Mouse (Mus musculus) heart, embryonic 13.5 days (tissue): Measurements from ENCODE around the gene Mast4. TPM values are rescaled to one million over a fixed set of nuclear protein-coding genes. Genes with fewer than 3 reads are reported as not detected.

Experiments
- ATAC-seq: fragments of 200-750 bp; cut with Nextera tagmentation; 2 replicates; pipeline ENCODE4 v1.8.0; 2017; ENCODE audit warnings: moderate TSS enrichment; ENCODE audit not compliant: insufficient number of reproducible peaks, low FRiP score, low TSS enrichment; ENCODE audit errors: extremely low read depth
- H3K27ac ChIP-seq: fragments of 300-500 bp; sonication (generic); replicated peaks from 2 replicates; pipeline ENCODE4 v1.5.1; 2015; ENCODE audit warnings: moderate library complexity, mild to moderate bottlenecking, inconsistent platforms
- H3K27me3 ChIP-seq: fragments of 300-500 bp; sonication (generic); replicated peaks from 2 replicates; pipeline ENCODE4 v1.6.1; 2015; ENCODE audit warnings: mild to moderate bottlenecking, inconsistent platforms
- H3K36me3 ChIP-seq: fragments of 300-500 bp; sonication (generic); 2 replicates; pipeline ENCODE4 v1.6.1; 2015; ENCODE audit warnings: mild to moderate bottlenecking, inconsistent platforms
- H3K4me1 ChIP-seq: fragments of 300-500 bp; sonication (generic); 2 replicates; pipeline ENCODE4 v1.6.1; 2015; ENCODE audit warnings: inconsistent platforms
- H3K4me2 ChIP-seq: fragments of 300-500 bp; sonication (generic); 2 replicates; pipeline ENCODE4 v1.6.1; 2015; ENCODE audit warnings: inconsistent platforms, mild to moderate bottlenecking, moderate library complexity
- H3K4me3 ChIP-seq: fragments of 300-500 bp; sonication (generic); 2 replicates; pipeline ENCODE4 v1.5.1; 2015; ENCODE audit warnings: moderate library complexity, mild to moderate bottlenecking, inconsistent platforms
- H3K9ac ChIP-seq: fragments of 300-500 bp; sonication (generic); 2 replicates; pipeline ENCODE4 v1.6.1; 2015; ENCODE audit warnings: inconsistent platforms, mild to moderate bottlenecking, moderate library complexity
- H3K9me3 ChIP-seq: fragments of 300-500 bp; sonication (generic); 2 replicates; pipeline ENCODE4 v1.6.1; 2016; ENCODE audit warnings: inconsistent platforms
- WGBS: fragments of 180-500 bp; shearing (Covaris S2); methylation state at CpG from one replicate; pipeline ENCODE4 v1.1.7; 2015; ENCODE audit warnings: mixed read lengths; 5-methylcytosine and 5-hydroxymethylcytosine counted together
- polyA plus RNA-seq: library from polyadenylated mRNA; unstranded; fragments of >200 nt; fragmentation: Nextera tagmentation; extraction: Ambion mirVana; gene quantifications from 2 replicates; pipeline ENCODE4 v1.2.1, GENCODE M21; 2015

The Mast4 gene
- polyA plus RNA-seq, 1 experiment from 2014 or later, result 36.8 TPM

DNA sequence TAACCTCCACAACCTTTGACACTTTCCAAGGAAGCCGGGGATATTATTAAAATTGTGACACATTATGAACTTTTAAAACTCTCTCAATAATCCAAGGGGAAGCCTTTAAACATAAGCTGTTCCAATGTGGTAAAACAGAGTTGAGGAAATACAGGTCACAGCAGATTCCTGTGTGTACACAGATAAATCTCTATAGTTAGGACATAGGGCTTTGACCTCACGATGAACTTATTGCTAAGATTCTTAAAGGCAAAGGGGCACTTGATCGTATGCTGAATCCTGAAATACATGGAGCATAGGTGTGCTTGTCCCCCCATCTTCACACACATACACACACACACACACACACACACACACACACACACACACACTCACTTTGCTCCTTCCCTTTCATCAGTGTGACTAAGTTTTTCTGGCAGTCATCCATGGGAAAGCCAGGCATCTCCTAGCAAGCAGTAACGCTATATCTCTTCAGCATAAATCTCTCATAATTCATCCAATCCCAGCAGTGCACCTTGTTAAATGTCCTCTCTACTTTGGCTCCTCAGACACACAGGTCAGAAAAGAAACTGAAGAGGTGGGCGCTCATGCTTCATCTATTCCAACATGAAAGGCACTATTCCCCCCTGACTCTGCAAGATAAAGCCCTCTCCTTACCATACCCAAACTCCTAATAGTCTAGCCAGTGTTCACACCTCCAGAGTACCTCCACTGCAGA lies 477.3 kb downstream of the Mast4 start:
- H3K27me3 ChIP-seq, result no peaks in the 10 kb centered on the region
- H3K36me3 ChIP-seq, result peaks cover 20% of the 10 kb centered on the region; the same call in 1 of the 2 replicates
- no peak overlapping the region for H3K4me2 ChIP-seq
- H3K4me1 ChIP-seq, result peaks cover 42% of the 10 kb centered on the region
- H3K9ac ChIP-seq, result no peak overlapping the region
- no peaks in the 10 kb centered on the region for H3K9me3 ChIP-seq
- no peak for ATAC-seq
- WGBS, result 58% methylated on average over 5 of the region's 5 CpGs
- peak overlapping the region; percentile 50 for H3K27ac ChIP-seq
- H3K4me3 ChIP-seq, result no peak overlapping the region

DNA sequence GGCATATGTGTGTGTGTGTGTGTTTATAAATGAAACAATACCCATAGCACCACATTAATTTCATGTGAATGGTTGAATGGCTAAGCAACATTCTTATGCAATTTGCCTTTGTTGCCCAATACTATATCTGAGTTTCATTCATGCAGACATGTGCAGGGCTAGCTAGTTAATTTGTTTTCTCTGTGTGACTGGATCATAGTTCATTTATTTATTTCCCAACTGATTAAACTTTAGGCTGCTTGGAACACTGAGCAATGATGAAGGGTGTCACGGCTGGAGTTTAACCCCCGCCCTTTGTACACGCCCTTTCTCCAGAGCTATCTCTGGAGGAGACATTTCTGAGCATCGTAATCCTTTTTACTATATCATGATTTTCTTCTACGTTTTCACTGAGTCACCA lies 481.4 kb downstream of the Mast4 start:
- no peak for ATAC-seq
- H3K4me1 ChIP-seq, result peaks cover 18% of the 10 kb centered on the region
- 84% methylated on average over 5 of the region's 5 CpGs for WGBS
- no peak overlapping the region for H3K4me3 ChIP-seq
- no peak overlapping the region for H3K4me2 ChIP-seq
- no peak overlapping the region for H3K9ac ChIP-seq
- no peak overlapping the region for H3K27ac ChIP-seq
- H3K36me3 ChIP-seq, result peaks cover 22% of the 10 kb centered on the region; the same call in 1 of the 2 replicates
- H3K9me3 ChIP-seq, result no peaks in the 10 kb centered on the region
- H3K27me3 ChIP-seq, result no peaks in the 10 kb centered on the region

GRCm38 (mm10) chr13:102851253-102851652 lies 483.0 kb downstream of the Mast4 start:
- Histone ChIP-seq H3K9ac (no peak overlapping the region), H3K27me3 (no peaks in the 10 kb centered on the region), H3K9me3 (no peaks in the 10 kb centered on the region), H3K27ac (no peak overlapping the region), H3K36me3 (peaks cover 22% of the 10 kb centered on the region; the same call in 1 of the 2 replicates), H3K4me2 (no peak overlapping the region), H3K4me3 (no peak overlapping the region), H3K4me1 (peaks cover 12% of the 10 kb centered on the region)
- no peak for ATAC-seq
- WGBS, result 85% methylated on average over 1 of the region's 1 CpGs

- H3K36me3 ChIP-seq, result peaks cover 22% of the 10 kb centered on the region; the same call in 1 of the 2 replicates
- ATAC-seq, result no peak
- no peaks in the 10 kb centered on the region for H3K9me3 ChIP-seq
- no peak overlapping the region for H3K27ac ChIP-seq
- no peak overlapping the region for H3K4me3 ChIP-seq
- H3K4me2 ChIP-seq, result no peak overlapping the region
- H3K9ac ChIP-seq, result no peak overlapping the region
- H3K27me3 ChIP-seq, result no peaks in the 10 kb centered on the region
- WGBS, result 88% methylated on average over 2 of the region's 2 CpGs
- peaks cover 19% of the 10 kb centered on the region for H3K4me1 ChIP-seq
Observed at GRCm38 (mm10) chr13:102850594-102850993, 483.7 kb downstream of the Mast4 start.

DNA sequence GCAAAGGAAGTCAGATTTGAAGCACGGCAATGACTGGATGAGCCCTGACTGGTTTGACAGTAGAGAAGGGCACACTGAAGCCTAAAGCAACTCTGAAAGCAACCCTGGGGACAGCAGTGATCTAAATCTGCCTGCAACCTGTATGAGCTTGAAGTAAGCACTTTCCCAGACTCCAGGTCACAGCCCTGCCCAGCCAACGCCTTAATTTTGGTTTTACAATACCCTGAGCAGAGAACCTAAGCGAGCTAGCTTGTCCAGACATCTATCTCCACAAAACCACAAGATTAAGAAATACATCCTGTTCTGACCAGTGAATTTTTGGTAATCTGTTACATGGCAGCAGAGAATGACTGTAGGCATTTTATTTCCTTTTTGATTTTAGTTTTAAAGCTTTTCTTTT lies 485.2 kb downstream of the Mast4 start:
- Histone ChIP-seq H3K4me1 (peaks cover 31% of the 10 kb centered on the region), H3K27ac (no peak overlapping the region), H3K9me3 (no peaks in the 10 kb centered on the region), H3K27me3 (no peaks in the 10 kb centered on the region), H3K9ac (no peak overlapping the region), H3K4me3 (no peak overlapping the region), H3K36me3 (peaks cover 18% of the 10 kb centered on the region; the same call in 1 of the 2 replicates), H3K4me2 (no peak overlapping the region)
- 59% methylated on average over 3 of the region's 3 CpGs for WGBS
- ATAC-seq, result no peak

DNA sequence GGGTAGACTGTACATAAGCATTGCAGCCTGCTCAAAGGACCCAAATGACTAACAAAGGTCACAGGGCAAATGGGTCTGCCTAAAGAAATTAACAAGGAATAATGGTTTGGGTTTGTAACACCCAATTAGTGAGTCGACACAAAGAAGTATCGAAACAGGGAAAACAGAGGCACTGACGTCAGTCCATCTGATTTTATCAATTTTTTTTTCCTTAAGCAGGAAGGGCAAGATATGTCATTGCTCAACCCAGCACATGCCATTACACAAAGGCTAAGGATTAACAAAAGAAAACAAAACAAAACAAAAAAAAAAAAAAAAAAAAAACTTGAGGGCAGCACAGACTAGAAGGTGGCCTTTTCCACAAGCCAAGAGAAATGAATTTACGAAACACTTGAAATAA lies 487.8 kb downstream of the Mast4 start:
- Histone ChIP-seq H3K36me3 (no peaks in the 10 kb centered on the region), H3K27me3 (no peaks in the 10 kb centered on the region), H3K4me1 (peaks cover 50% of the 10 kb centered on the region), H3K4me2 (no peak overlapping the region), H3K27ac (no peak overlapping the region), H3K4me3 (no peak overlapping the region), H3K9me3 (no peaks in the 10 kb centered on the region), H3K9ac (no peak overlapping the region)
- ATAC-seq, result no peak
- 81% methylated on average over 4 of the region's 4 CpGs for whole genome bisulfite sequencing

DNA sequence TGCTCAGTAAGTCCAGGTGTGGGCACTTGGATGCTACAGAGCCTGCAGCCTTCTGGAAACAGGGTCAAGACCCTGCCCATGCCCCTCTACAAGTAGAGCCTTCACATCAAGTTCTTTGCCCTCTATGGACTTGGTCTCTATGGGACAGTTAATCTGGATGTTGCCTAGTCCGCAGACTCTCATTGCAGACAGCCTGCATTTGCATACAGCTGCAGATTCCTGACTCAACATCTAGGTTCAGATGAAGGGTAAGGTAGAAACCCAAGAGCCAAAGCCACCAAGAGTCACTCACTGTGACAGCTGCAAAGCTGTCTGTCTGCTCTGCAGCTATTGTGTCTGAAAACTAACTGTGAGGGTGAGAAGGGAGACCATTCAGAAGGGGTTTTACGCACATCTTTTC lies 491.6 kb downstream of the Mast4 start:
- Histone ChIP-seq H3K27me3 (no peaks in the 10 kb centered on the region), H3K9ac (0 out of 2 replicates have a peak overlapping the region, but pooled peaks have one; percentile 16), H3K9me3 (no peaks in the 10 kb centered on the region), H3K36me3 (peaks cover 3% of the 10 kb centered on the region; the same call in 1 of the 2 replicates), H3K27ac (peak overlapping the region; percentile 51), H3K4me1 (peaks cover 62% of the 10 kb centered on the region), H3K4me3 (no peak overlapping the region), H3K4me2 (peak overlapping the region; percentile 41)
- no peak for ATAC-seq
- 69% methylated on average over 2 of the region's 2 CpGs for WGBS

GRCm38 (mm10) chr13:102842237-102842636 lies 492.1 kb downstream of the Mast4 start:
- Histone ChIP-seq H3K4me1 (peaks cover 62% of the 10 kb centered on the region), H3K9me3 (no peaks in the 10 kb centered on the region), H3K9ac (no peak overlapping the region), H3K36me3 (peaks cover 5% of the 10 kb centered on the region; the same call in 1 of the 2 replicates), H3K27me3 (no peaks in the 10 kb centered on the region), H3K4me2 (peak overlapping the region; percentile 41), H3K4me3 (no peak overlapping the region), H3K27ac (peak overlapping the region; percentile 51)
- no peak for ATAC-seq
- WGBS, result 31% methylated on average over 8 of the region's 8 CpGs

DNA sequence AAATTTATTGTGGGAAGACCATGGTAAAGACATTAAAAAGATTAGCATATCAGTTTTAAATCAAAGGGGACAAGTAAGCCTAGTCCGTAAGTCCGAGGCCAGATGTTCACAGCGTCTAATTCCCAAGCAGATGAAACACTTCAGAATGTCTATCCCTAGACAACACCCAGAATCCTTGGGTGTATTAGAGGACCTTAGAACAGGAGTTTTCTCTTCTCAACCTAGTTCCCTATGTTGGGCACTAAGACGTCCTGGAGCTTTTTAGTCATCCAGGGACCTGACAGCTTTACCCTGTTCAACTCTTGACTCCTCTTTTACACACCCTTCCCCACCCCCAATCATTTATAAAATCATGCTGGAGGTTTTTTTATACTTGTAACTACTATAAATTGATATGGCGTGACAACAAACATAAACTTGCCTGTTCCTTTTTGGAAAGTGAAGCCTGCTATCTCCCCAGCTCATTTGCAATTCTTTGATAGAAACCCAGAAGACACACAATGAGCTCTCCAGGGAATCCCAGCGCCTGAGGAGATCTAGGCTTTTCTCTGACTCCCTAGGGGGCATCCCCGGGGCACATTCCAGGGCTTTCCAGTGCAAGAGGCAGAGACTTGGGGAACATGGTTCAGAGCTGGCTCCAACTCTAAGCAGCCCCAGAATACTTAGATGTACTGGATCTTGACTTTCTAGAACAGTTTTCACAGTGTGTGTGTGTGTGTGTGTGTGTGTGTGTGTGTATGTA lies 494.4 kb downstream of the Mast4 start:
- H3K4me1 ChIP-seq, result peaks cover 42% of the 10 kb centered on the region
- H3K27ac ChIP-seq, result no peak overlapping the region
- H3K9me3 ChIP-seq, result no peaks in the 10 kb centered on the region
- 57% methylated on average over 7 of the region's 7 CpGs for WGBS
- no peak for ATAC-seq
- no peaks in the 10 kb centered on the region for H3K27me3 ChIP-seq
- H3K4me3 ChIP-seq, result no peak overlapping the region
- no peak overlapping the region for H3K9ac ChIP-seq
- H3K36me3 ChIP-seq, result peaks cover 5% of the 10 kb centered on the region; the same call in 1 of the 2 replicates
- H3K4me2 ChIP-seq, result no peak overlapping the region

- Histone ChIP-seq H3K4me2 (no peak overlapping the region), H3K4me3 (no peak overlapping the region), H3K27ac (no peak overlapping the region), H3K27me3 (no peaks in the 10 kb centered on the region), H3K36me3 (peaks cover 9% of the 10 kb centered on the region), H3K9ac (no peak overlapping the region), H3K4me1 (peaks cover 23% of the 10 kb centered on the region), H3K9me3 (no peaks in the 10 kb centered on the region)
- WGBS, result 75% methylated on average over 4 of the region's 4 CpGs
- ATAC-seq, result no peak
Observed at GRCm38 (mm10) chr13:102837427-102837826, 496.9 kb downstream of the Mast4 start.

GRCm38 (mm10) chr13:102835336-102835735 lies 499.0 kb downstream of the Mast4 start:
- Histone ChIP-seq H3K27me3 (no peaks in the 10 kb centered on the region), H3K27ac (no peak overlapping the region), H3K36me3 (peaks cover 9% of the 10 kb centered on the region; the same call in 1 of the 2 replicates), H3K4me1 (peaks cover 6% of the 10 kb centered on the region), H3K4me2 (no peak overlapping the region), H3K4me3 (no peak overlapping the region), H3K9me3 (no peaks in the 10 kb centered on the region), H3K9ac (no peak overlapping the region)
- ATAC-seq, result no peak
- 71% methylated on average over 8 of the region's 8 CpGs for WGBS
